Mouse (Mus musculus) frontal cortex, postnatal 36 days (tissue): ENCODE measurements at regions not wholly inside any gene's neighbourhood (a gene's known extent, or its start where the extent isn't known, plus 50 kb on each side); places are given as distances from the start of the nearest gene placed in this dataset.
"Not testable (repeated sequence)": the region's sequence is repeated elsewhere in the genome, so short reads cannot be mapped to it uniquely, and the experiment has no call there.

Experiments used
- DNase-seq, 2 experiments: peaks; one replicate each; pipeline ENCODE4 v3.0.0; 2022; ENCODE audit warnings: low spot score in 2 of 2

GRCm38 (mm10) chr2:129949786-129950185 is 62.4 kb upstream of the Tgm3 start:
- not testable (repeated sequence) for DNase-seq

DNA sequence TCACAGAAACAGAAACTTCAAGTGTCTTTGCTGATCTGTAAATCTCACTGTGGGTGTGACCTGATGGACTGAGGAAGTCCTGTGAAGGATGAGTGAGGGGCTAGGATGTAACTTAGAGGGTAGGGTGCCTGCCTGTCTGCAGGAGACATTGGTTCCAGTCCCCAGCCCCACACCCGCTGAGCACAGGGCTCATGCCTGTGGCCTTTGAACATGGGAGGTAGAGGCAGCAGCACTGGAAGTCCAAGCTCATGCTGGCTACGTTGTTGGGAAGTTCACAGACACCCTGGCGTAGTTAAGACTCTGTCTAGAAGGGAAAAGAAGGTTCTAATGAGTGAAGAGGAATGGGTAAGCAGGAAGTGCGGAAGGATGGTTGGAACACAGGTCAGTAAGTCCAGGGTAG is 59.7 kb upstream of the Tgm3 start:
- DNase-seq: no peak

DNA sequence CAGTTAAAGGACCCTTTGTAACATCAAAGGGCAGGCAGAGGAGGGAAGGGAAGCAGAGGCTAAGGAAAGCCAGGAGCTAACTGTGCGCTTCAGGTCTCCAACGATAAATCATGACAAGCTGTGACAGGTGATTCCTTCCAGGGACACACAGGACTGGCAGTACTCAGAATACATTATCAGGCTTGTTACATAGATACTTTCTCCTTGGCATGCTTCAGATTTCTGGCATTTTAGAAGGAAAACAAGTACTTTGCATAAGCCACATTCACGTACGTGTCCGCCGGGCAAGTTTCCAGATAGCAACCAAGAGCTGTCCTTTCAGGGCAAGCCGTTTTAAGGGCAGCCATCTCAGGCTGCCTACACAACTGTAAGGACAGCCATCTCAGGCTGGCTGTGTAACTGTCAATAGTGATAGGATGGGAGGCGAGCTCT is 56.9 kb upstream of the Tgm3 start:
- DNase-seq: no peak

DNA sequence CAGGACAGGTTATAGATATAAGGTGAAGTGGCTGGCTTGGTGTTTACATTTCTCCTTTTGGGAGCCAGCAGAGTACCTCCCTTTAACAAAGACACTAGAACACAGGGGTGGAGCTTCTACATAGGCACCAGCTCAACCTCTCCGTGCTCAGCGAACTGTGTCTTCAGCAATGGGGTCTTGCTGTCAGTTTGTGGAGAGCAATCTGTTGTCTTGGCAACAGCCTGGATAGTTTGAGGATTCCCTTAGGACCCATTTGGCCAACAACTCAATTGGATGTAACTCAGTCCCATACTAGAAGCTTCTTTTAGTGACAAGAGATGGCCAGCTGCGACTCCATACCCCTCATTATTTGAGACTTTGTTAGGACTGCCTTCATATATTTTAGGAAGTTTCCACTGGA is 54.0 kb upstream of the Tgm3 start:
- DNase-seq: no peak

- DNase-seq: no peak
These were observed 51.8 kb upstream of the Tgm3 start for GRCm38 (mm10) chr2:129960364-129960763.

GRCm38 (mm10) chr2:129961522-129961921 is 50.6 kb upstream of the Tgm3 start:
- DNase-seq: no peak
